Mouse (Mus musculus) Muller cell, postnatal 12 days (primary cell): ENCODE data around the gene Kirrel2.
"Not testable (repeated sequence)": the region's sequence is repeated elsewhere in the genome, so short reads cannot be mapped to it uniquely, and the experiment has no call there.

Experiments used
- DNase-seq: peaks from one replicate; pipeline ENCODE4 v3.0.0-alpha.2; 2015; ENCODE audit errors: inconsistent ontology term

Kirrel2 gene

DNA sequence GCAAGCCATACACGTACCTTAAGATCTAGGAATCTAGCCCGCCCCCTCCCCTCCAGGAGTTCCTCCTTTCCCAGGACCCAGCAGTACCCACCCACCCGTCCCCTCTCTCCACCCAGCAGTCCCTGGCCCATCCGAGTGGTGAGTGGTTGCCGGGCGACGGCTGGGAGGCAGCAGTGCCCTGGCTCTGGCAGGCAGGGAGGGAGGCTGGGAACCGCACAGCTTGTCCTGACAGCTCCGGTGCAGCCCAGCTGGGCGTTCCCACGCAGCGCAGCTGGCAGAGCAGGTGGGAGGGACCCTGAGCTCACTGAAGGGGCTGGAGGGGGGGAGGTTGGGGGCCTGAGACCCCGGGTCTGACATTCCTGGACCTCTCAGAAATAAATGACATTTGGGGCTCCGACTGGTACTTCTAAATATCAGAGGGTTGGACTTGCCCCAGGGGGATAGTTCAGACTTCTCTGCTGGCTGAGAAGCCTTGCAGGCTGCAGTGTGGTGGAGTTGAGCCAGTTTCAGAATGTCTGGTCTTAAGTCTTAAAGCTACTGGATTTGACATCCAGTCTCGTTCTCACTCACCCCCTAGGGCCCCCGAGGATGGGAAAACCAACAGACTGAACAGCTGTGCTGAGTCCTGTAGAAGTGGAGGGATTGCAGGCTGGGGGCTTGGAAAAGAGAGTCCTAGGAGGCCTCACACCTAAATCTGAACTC lies at the start of gene Kirrel2, which contains the start of gene Nphs1:
Kirrel2 (minus strand) TSS at position 62 of the 702 bp plus-strand sequence.
Nphs1 (plus strand) TSS at position 687 of the 702 bp plus-strand sequence.
- no peak for DNase-seq

DNA sequence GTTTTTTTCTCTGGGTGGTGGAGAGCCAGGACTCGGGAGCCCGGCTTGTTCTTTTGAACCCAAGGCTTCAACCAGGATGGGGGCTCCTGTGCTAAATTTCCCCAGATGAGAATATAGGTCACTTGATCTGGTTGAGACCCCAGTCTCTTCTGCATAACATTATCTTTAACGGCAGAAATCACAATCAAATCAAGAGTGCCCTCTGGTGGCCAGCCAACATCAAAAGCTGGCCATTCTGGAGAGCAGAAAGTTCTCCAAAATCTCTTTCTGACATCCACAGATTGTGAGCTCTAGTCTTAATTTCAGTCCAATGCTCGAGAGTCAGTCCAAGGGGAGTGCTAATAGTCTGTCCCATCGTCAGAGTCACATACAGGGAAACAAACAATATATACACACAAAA lies 43.7 kb upstream of the Kirrel2 start:
- DNase-seq = not testable (repeated sequence)

DNA sequence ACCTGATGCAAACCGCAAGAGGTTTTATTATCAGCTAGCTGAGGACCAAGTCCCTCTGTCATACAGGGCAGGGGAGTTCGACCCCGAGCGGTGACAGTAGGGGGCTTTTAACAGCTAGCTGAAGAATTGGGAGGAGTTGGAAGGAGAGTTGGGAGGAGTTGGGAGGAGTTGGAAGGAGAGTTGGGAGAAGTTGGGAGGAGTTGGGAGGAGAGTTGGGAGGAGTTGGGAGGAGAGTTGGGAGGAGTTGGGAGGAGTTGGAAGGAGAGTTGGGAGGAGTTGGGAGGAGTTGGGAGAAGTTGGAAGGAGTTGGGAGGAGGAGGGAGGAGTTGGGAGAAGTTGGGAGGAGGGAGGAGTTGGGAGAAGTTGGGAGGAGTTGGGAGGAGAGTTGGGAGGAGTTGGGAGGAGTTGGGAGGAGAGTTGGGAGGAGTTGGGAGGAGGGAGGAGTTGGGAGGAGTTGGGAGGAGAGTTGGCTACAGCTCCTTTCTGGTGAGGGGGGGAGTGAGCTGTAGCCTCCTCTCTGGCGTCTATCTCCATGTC lies 38.1 kb upstream of the Kirrel2 start:
- DNase-seq = not testable (repeated sequence)

DNA sequence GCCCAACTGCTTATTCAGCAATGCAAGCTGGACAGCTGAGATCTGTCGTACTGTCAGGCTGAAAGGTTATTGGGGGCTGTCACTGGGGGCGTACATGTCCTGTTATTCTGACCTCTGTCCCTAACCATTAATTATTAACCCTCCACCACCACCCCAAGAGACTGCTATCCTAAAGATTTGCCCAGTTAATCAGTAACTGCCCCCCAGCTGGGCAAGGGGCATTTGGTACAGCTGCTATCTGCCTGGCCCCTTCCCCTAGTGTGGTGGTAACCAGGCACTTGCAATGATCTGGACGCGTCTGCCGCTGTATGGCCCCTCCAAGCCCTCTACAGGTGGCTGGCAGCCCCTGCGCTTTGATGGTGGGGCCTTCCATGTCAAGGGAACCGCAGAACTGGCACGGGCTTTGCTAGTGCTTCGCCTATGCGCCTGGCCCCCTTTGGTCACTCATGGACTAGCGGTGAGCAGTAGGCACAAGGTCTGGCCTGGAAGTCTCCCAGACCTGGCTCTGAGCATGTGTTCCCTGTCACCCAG lies 36.0 kb upstream of the Kirrel2 start, which contains the start of gene Prodh2:
Prodh2 (plus strand) TSS at position 222 of the 531 bp plus-strand sequence.
- DNase-seq = no peak

DNA sequence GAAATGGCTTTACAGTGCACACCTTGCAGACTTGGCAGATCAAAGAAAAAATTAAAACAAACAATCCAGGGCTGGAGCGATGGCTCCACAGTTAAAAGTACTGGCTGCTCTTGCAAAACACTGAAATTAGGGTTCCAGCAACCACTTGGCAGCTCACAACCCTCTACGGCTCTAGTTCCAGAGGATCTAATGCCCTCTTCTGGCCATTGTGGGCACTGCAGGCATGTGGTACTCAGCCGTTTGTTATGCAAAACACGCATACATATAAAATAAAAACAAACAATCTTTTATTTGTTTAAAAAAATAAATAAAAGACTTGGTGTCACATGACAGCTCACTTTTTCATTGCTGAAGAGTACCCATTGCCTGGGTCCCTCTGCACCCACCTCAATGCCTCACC lies 35.3 kb upstream of the Kirrel2 start:
- peak; percentile 26 for DNase-seq

DNA sequence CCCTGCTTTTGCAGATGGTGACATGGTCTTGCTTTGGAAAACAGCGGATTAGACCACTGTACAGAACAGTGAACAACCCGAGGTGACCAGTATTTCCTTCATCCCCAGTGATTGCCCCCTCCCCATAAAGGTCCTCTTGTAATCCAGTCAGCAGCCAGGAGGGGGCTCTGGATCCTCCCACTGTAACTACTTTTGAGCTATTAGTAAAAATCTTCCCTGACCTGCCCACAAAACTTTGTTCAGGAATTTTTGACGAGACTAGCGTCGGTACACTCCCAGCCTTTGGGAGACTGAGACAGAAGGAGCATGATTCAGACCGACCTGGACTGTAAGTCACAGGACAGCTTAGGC lies 33.4 kb upstream of the Kirrel2 start:
- DNase-seq = no peak

DNA sequence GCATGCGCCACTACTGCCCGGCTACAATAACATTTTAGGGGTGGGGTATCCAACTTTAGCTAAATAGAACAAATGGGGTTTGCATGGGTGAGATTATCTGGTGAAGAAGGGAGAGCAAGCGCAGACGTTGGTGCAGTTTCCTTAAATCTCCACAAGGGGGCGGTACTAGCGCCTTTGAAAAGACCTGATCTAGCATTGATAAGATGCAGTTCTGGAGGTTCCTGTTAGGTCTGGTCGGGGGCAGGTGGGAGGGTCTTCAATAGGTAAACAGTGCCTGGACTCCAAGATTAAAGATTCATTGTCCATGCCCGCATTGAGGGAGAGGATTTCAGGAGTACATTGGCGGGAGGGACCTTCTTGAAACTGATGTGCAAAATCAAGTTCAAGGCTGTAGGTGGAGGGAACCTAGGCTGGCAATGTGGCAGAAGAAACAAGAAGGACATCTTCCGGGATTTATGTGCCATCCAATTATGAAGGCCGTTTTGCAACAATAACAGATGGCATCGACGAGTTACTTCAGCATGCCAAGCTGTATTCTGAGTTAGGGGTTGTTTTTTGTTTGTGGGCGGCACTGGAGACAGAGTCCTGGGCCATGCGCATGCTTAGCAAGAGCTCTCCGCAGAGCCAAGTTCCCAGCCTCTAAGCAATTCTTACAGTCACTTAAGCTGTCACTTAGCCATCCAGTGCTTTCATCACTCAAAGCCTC lies 32.9 kb upstream of the Kirrel2 start:
- no peak for DNase-seq

DNA sequence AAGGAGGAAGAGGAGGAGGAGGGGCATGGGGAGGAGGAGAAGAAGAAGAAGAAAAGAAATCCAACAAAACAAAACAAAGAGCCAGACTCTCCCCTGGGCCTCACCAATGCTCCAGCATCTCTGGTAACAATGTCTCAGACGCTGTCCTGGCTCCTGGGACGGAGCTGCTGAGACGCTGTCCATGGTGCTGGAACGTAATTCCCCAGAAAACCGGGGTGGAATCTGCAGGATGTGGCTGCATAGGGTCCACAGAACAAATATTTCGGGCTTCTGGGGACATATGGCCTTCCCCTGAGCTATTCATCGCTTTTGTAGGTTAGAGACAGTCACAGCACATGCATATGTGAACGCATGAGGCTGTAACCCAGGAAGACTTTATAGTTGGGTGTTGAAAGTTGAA lies 26.8 kb upstream of the Kirrel2 start:
- peak; percentile 26 for DNase-seq

DNA sequence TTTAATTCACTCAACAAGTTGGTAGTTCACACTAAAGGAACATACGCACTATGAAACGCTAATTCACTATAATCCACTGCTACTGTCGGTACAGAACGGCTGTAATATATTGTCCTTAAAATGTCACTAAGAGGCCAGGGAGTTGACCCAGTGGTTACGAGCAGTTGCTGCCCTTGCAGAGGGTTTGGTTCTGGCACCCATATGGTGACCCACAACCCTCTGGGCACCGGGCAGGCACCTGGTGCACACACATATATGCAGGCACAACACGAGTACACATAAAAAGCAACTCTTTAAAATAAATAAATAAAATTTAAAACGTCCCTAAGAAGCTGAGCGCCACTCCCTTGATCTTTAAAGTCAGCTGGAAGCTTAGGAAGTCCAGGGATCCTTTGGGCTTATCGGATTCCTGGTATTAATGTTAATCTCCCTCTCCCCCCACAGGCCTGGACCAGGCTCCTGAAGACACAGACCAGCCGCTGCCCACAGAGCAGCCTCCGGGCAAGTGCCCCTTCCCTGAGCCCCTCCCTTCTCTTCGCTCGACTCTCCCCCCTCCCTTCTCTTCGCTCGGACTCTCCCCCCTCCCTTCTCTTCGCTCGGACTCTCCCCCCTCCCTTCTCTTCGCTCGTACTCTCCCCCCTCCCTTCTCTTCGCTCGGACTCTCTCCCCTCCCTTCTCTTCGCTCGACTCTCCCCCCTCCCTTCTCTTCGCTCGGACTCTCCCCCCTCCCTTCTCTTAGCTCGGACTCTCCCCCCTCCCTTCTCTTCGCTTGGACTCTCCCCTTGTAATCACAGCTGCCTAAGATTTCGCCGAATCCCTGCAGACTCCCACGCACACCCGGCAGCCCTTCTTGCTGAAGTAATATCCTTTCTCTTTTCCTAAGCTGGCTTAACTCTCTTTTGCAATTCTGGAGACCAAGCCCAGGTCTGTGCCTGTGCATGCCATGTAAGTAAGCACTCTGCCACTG lies 20.2 kb upstream of the Kirrel2 start:
- no peak for DNase-seq

DNA sequence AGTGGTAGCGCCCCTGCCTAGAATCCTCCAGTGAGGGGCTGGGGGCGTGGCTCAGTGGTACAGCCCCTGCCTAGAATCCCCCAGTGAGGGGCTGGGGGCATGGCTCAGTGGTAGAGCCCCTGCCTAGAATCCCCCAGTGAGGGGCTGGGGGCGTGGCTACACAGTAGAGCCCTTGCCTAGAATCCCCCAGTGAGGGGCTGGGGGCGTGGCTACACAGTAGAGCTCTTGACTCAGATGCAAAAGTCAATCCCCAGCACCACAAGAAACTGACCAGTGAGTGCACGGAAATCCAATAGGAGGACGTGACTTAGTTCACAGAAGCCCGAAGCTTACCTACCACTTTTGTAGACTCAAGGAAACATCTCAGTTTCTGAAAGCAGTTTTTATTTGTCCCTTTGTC lies 18.6 kb upstream of the Kirrel2 start:
- not testable (repeated sequence) for DNase-seq

DNA sequence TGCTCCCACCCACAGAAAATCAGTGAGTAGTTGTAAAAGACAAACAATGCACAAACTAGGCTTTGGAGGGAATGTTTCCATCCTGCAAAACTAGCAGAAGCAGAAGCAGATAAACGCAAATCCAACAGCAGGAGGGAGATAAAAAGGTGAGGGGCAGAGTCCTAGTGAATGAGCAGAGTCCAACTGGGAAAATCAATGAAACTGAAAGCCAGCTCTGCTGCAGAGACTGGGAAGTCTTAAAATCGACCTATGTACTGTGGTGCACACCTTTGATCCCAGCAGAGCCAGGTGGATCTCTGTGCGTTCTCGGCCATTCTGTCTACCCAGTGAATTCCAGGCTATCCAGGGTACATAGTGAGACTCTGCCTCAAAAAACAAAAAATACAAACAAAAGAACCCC lies 17.5 kb upstream of the Kirrel2 start:
- no peak for DNase-seq

DNA sequence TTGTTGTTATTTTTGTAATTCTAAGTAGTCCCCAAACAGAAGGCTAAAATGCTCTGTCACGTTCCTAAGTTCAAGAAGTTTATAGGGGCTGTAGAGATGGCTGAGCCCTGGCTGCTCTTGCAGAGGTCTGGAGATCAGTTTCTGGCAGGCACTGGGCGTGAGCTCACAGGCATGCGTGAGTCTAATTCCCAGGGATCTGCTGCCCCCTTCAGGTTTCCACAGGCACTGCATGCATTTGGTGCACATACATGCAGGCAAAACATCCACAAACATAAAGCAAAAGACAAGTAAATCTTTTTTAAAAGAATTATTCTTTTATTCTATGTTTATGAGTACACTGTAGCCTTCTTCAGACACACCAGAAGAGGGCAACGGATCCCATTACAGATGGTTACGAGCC lies 14.9 kb upstream of the Kirrel2 start:
- DNase-seq = no peak

DNA sequence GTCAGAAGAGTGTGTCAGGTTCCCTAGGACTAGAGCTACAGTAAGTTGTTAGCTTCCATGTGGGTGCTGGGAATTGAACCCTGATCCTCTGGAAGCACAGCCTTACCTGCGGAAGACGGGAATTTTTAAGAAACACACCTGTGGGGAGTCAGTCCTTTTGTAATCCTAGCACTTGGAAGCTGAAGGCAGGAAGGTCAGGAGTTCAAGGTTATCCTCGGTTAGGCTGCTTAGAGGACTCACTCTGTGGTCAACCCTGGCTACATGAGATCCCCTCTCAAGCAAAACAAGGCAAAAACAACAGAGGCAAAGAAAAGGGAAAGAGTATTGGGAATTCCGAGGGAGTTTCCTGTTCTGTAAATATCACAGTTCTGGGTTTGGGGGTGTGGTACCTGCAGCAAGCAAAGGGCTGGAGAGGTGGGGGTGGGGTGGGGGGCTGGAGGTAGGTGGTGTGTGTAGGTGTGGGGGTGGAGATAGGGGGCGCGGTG lies 7.4 kb upstream of the Kirrel2 start:
- DNase-seq = no peak

DNA sequence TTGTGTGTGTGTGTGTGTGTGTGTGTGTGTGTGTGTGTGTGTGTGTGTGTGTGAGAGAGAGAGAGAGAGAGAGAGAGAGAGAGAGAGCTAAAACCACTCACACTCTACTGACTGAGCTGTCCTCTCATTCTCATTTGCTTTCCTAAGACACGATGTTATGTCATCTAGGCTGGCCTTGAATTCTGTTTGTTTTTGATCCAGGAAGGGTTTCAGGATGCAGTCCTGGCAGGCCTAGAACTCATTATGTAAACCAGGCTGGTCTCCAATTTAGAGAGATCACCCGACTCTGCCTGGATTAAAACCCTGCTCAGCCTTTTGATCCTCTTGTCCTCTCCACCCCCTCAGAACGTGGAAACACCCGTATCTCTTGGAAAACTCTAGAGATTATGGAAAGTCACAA lies 6.5 kb upstream of the Kirrel2 start:
- no peak for DNase-seq

DNA sequence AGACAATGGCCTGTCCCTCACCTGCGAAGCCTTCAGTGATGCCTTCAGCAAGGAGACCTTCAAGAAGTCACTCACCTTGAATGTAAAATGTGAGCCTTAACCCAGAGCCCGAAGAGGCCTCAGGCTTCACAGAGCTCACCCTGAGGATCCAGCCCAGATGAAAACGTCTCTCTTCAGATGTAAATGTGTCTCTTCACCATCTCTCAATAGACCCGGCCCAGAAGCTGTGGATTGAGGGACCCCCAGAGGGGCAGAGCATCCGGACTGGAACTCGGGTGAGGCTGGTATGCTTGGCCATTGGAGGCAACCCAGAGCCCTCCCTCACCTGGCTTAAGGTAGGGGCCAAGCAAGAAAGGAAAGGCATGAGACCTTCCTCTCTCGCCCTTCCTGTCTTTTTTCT lies 6.1 kb upstream of the Kirrel2 start:
- DNase-seq = no peak

DNA sequence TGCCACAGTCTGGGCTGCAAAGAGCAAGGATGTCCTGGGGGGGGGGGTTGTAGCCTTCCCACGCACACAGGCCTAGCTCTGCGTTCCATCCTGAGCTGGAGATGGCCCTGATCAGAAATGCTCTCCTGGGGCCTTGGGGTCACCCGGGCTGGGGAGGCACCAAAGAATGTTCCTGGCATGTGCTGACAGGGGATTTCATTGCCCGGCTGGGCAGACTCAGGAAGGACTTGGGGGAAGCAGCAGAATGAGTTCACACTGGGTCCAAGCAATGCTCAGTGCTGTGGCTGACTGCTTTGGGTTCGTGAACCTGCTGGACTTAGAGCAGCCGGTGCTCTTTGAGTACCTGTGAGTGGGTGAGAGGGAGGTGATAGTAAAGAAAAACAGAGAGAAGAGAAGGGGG lies 2.0 kb upstream of the Kirrel2 start:
- DNase-seq = no peak

DNA sequence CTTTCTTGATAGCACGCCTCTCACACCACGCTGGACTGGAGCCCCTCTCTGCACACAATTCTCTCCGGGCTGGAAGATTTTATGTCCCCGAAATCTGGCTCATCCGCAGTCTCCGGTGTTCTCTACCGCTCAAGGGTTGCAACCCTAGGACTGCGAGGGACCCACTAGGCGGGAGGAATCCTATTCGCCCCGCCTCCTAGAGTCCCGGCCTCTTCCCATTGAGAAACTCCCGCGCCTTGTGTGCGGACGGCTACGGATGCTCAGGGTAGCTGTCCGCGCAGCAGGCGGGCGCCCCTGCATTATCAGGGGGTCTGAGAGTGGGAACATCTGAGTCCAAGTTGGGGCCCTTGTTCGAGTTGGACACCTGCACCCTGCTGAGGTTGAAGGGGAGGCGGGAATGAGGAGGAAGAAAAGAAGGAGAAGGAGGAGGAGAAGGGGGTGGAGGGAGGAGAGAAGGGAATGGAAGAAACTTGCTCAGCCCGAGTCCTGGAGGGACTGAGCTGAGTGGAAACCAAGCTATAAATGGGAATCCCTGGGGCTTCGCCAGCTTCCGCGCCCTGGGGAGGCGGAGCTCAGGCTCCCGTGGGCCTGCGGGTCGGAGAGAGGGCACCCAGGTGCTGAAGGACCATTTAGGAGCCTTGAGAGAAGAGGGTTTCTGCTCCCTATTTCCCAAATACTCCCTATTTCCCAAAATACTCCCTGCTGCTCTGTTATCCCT lies 420 bp downstream of the Kirrel2 start:
- no peak for DNase-seq

DNA sequence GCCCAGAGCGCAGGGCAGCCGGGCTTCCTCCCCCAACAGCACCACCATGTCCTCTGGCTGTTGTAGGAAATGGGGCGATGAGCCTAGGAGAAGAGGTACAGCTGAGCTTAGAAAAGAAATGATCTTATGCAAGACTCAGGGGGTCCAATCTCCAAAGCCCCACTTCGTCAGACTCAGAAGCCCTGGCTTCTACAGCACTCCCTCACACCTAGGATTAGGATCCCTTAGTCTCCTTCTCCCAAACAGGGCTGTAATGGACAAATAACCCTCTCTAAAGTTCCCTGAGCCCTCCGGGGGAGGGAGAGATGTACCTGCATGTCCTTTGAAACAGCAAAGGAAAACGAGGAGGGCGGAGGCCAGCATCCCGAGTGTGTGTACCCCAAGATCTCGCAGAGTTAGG lies 1.0 kb downstream of the Kirrel2 start:
- no peak for DNase-seq

DNA sequence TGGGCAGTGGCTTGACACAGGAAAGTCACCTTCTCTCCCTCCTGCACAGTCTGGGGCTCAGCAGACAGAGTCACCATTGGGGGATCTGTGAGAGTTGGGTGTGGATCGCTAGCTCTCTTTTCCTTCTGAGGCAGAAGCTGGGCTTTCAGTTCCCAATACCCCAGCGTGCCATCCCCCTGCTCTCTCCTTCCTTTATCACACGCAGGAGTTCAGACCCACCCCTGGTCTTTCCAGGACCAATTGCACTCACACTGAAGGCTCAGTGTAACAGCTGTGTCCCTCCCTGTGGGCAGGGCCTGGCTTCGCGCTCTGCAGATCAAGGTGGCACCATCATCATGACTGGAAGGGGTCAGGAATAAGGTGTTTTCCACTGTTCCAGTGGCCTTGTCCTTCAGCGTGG lies 3.2 kb downstream of the Kirrel2 start:
- DNase-seq = no peak

DNA sequence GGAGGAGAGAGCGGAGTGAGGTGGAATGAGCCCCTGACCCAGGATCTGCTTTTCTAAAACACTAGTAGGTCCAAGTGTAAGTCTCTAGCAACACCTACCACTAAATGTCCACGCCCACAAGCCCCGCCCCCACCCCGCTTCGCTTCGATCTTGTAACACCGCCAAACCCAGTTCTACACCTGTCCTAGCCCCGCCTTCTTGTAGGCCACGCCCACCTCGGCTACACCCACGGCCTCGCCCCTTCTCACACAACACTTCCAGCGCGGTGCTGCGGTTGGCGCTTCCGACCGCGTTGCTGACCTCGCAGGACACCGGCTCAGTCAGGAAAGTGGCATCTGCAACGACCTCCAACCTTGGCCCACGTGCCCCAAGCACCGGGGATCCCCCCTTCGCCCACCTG lies 3.7 kb downstream of the Kirrel2 start:
- no peak for DNase-seq

DNA sequence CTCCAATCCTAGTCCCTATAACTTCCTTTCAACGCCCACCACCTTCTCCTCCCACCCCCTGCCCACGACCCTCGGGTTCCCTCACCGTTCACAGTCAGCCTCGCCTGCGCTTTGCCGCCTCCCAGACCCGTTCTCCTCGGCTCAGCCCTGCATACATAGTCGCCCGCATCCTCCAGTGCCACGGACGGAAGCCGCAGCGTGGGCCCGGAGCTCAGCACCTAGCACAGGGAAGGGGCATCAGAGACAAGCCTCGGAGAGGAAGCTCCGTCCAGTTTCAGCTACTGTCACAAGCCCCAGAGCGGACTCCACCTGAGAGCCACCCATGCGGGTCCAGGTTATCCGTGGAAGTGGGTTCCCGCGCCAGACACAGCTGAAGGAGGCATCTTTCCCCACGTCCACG lies 4.2 kb downstream of the Kirrel2 start:
- DNase-seq = no peak
